Mouse (Mus musculus): ENCODE measurements at regions not wholly inside any gene's neighbourhood (a gene's known extent, or its start where the extent isn't known, plus 50 kb on each side); places are given as distances from the start of the nearest gene placed in this dataset.

- intact Hi-C loops (cut with DNase I) = no loop called here
- DNase-seq = no peak
These were observed 86.3 kb downstream of the D16Ertd472e start for GRCm38 (mm10) chr16:78490245-78490644.

- intact Hi-C loops (cut with DNase I) = no loop called here
- DNase-seq = no peak
These were observed 86.9 kb downstream of the D16Ertd472e start for GRCm38 (mm10) chr16:78489604-78490003.

GRCm38 (mm10) chr16:78486531-78486930 is 90.0 kb downstream of the D16Ertd472e start:
- intact Hi-C loops (cut with DNase I) = no loop called here
- DNase-seq = no peak

- intact Hi-C loops (cut with DNase I) = no loop called here
- DNase-seq = no peak
These were observed 92.2 kb downstream of the D16Ertd472e start for GRCm38 (mm10) chr16:78484319-78484718.

- no peak for DNase-seq
- intact Hi-C loops (cut with DNase I) = no loop called here
These were observed 94.9 kb downstream of the D16Ertd472e start for GRCm38 (mm10) chr16:78481571-78481970.

GRCm38 (mm10) chr16:78481065-78481464 is 95.4 kb downstream of the D16Ertd472e start:
- no peak for DNase-seq
- intact Hi-C loops (cut with DNase I) = no loop called here

- no peak for DNase-seq
- intact Hi-C loops (cut with DNase I) = no loop called here
These were observed 96.2 kb downstream of the D16Ertd472e start for GRCm38 (mm10) chr16:78480261-78480660.

GRCm38 (mm10) chr16:78473456-78473855 is 96.5 kb upstream of the Btg3 start:
- intact Hi-C loops (cut with DNase I) = no loop called here
- no peak for DNase-seq

- no peak for DNase-seq
- intact Hi-C loops (cut with DNase I) = loop anchor here (10.0 kb wide), 1 partner anchor 495 kb away; no protein-coding TSS in a partner anchor
These were observed 83.0 kb upstream of the Btg3 start for GRCm38 (mm10) chr16:78459996-78460395.

- peak; percentile 51 for DNase-seq
- intact Hi-C loops (cut with DNase I) = loop anchor here (10.0 kb wide), 1 partner anchor 497 kb away; no protein-coding TSS in a partner anchor
These were observed 80.7 kb upstream of the Btg3 start for GRCm38 (mm10) chr16:78457731-78458151.

- intact Hi-C loops (cut with DNase I) = loop anchor here (10.0 kb wide), 1 partner anchor 498 kb away; no protein-coding TSS in a partner anchor
- DNase-seq = no peak
These were observed 79.4 kb upstream of the Btg3 start for GRCm38 (mm10) chr16:78456345-78456744.

GRCm38 (mm10) chr16:78454509-78454908 is 77.5 kb upstream of the Btg3 start:
- DNase-seq = no peak
- intact Hi-C loops (cut with DNase I) = loop anchor here (10.0 kb wide), 1 partner anchor 500 kb away; no protein-coding TSS in a partner anchor

- intact Hi-C loops (cut with DNase I) = loop anchor here (2.0 to 10.0 kb wide), 3 partner anchors 174 to 502 kb away; no protein-coding TSS in a partner anchor
- DNase-seq = peak; percentile 35
These were observed 75.3 kb upstream of the Btg3 start for GRCm38 (mm10) chr16:78452303-78452702.

- DNase-seq = no peak
- intact Hi-C loops (cut with DNase I) = loop anchor here (2.0 to 10.0 kb wide), 3 partner anchors 175 to 503 kb away; no protein-coding TSS in a partner anchor
These were observed 74.8 kb upstream of the Btg3 start for GRCm38 (mm10) chr16:78451750-78452149.

- intact Hi-C loops (cut with DNase I) = loop anchor here (10.0 kb wide), 1 partner anchor 504 kb away; no protein-coding TSS in a partner anchor
- DNase-seq = no peak
These were observed 74.3 kb upstream of the Btg3 start for GRCm38 (mm10) chr16:78451251-78451650.

GRCm38 (mm10) chr16:78449231-78449630 is 72.2 kb upstream of the Btg3 start:
- intact Hi-C loops (cut with DNase I) = no loop called here
- no peak for DNase-seq

- intact Hi-C loops (cut with DNase I) = no loop called here
These were observed 66.3 kb upstream of the Btg3 start for GRCm38 (mm10) chr16:78443262-78443661.

GRCm38 (mm10) chr16:78442830-78443229 is 65.8 kb upstream of the Btg3 start:
- intact Hi-C loops (cut with DNase I) = no loop called here

More at GRCm38 (mm10) chr16:78443262-78443661, 66.3 kb upstream of the Btg3 start:
- no peak for DNase-seq

GRCm38 (mm10) chr16:78441961-78442360 is 65.0 kb upstream of the Btg3 start:
- DNase-seq = no peak
- intact Hi-C loops (cut with DNase I) = no loop called here

More at GRCm38 (mm10) chr16:78442830-78443229, 65.8 kb upstream of the Btg3 start:
- DNase-seq = no peak

- intact Hi-C loops (cut with DNase I) = no loop called here
- DNase-seq = no peak
These were observed 58.7 kb upstream of the Btg3 start for GRCm38 (mm10) chr16:78435707-78436106.

GRCm38 (mm10) chr16:78427470-78428041 is 50.6 kb upstream of the Btg3 start:
- intact Hi-C loops (cut with DNase I) = no loop called here
- no peak for DNase-seq

Measured in left cerebral cortex, postnatal 4 days (tissue).